Mouse (Mus musculus) B cell, adult 62 days (primary cell): Measurements from ENCODE around the gene Ppp2r5b. TPM values are rescaled to one million over a fixed set of nuclear protein-coding genes. Genes with fewer than 3 reads are reported as not detected.

Source experiments
- total RNA-seq: library from RNA; stranded (reverse); gene quantifications from 4 replicates; pipeline ENCODE4 v1.2.4, GENCODE M21; 2023

Ppp2r5b gene
- total RNA-seq = 24.9 to 26.1 TPM (median 25.8 TPM) in 4 replicates

DNA sequence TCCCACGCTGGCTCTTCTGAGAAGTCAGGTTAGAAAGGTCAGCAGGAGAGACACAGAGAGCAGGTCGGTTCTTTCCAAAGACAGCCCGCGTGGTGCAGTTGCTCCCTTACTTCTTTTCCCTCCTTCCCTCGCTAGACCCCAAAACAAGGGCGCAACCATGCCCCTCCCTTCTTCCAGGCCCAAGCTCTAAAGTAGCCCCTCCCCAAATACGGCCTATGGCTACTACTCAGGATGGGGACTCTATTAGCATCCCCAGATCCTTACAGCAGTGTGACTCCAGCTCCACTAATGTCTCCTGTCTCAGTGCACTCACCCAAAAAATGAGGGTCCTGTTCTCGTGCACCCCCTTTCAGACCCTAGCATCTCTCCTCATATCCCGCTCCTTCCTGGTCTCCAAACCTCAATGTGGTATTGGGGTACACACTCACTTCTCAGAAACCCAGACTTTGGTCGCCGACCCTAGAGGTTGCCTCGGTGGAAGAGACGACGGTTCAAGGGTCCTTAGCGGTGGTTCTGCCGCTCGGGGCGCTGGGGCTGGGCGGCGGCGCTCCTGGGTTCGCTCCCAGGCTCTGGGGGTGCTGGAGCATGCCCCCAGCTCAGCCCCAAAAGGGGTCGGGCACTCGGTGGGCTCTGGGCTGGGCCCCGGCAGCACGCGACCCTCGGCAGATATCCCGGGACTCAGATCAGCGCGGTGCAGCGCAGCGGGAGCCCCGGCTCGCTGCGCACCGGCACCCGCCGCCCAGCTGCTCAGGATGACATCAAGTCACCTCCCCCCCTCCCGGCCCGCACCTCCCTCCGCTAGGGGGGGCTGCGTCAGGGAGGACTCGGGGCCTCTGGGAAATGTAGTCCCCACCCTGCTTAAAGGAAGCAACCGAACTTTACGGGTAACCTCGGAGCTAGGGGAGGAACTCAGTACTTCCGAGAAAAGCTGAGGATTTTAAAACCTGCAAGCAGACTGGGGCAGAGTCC is at the start of gene Ppp2r5b:
TSS of gene Ppp2r5b (minus strand) at position 789 of the 969 bp plus-strand sequence.

DNA sequence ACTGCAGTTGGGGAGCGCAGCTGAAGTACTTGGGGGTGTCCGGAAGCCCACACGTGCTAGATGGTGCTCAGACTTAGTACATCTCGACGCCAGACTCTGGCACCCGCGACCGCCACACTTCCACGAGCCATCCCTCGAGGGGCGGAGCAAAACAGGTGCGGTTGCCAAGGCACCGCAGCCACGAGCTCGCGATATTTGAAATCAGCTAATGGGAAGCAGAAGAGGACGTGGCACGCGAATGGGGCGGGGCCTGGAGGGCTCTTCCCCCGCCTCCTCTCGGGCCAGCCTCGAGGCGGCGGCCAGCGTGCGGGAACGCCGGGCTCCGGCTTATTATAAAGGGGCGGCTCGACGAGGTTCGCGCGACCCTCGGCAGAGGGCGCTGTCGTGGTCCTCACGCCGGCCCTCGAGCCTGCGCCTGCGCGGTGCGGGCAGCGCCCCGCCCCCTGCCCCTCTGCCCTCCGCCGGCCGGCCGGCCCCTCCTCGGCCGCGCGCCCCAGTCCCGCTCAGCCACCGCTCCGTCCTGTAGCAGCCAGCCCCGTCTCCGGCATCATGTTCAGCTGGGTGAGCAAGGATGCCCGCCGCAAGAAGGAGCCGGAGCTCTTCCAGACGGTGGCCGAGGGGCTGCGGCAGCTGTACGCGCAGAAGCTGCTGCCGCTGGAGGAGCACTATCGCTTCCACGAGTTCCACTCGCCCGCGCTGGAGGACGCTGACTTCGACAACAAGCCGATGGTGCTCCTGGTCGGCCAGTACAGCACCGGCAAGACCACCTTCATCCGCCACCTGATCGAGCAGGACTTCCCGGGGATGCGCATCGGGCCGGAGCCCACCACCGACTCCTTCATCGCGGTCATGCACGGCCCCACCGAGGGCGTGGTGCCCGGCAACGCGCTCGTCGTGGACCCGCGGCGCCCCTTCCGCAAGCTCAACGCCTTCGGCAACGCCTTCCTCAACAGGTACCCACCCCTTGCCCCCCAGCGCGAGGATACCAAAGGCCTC is 41.1 kb upstream of the Ppp2r5b start, which contains the start of gene Ehd1:
TSS of gene Ehd1 (plus strand) at position 300 of the 996 bp plus-strand sequence.

DNA sequence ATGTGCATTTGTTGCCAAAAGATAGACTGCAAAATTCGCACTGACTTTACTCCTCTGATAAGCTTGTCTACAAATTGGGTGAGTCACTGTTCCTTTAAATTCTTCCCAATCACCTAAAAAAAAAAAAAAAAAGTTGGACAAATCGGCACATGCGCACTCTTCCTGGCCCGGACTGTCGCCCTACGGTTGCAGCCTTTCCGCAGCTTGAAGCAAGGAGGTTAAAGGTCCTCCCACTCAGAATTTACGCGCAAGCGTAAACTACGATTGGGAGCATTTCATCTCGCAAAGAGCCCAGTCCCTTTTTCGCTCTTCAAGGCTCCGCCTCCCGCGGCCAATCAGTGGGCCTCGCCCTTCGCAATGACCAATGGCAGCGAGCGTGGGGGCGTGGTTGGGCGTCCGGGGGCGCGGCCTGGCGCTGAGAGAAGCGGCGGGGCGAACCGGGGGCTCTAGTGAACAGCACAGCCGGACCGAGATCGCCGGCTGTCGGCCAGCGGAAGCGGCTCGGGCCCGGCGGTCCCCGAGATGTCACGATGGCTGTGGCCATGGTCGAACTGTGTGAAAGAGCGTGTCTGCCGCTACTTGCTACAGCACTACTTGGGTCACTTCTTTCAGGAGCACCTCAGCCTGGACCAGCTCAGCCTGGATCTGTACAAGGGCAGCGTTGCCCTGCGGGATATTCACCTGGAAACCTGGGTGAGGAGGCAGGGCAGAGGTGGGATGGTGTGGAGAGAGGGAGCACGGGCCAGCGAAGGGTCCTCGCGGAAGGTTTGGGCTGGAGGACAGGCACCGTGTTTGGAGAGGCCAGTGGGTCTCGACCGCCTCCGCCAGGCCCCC is 5.8 kb upstream of the Ppp2r5b start, which contains the start of gene Atg2a:
TSS of gene Atg2a (plus strand) at position 395 of the 834 bp plus-strand sequence.

DNA sequence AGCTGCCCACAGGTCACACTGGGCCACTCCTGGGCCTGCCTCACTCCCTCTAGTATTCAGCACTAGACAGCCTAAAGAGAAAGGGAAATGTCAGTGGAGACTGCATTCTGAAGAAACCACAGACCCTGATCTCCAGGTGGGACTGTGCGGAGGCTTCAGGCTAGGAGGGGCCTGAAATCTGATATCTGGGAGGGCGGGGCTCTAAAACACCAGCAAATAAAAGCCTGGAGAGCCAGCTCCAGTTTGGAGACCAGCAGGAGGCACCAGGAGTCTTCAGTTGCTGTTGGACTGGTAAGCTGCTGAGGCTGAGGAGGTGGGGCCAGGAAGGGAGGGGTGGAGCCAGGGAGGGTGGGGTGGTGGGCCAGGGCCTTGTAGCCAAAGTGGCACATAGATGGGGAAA is 9.5 kb downstream of the Ppp2r5b start, which contains the start of gene Gpha2:
TSS of gene Gpha2 (plus strand) at position 246 of the 400 bp plus-strand sequence.

DNA sequence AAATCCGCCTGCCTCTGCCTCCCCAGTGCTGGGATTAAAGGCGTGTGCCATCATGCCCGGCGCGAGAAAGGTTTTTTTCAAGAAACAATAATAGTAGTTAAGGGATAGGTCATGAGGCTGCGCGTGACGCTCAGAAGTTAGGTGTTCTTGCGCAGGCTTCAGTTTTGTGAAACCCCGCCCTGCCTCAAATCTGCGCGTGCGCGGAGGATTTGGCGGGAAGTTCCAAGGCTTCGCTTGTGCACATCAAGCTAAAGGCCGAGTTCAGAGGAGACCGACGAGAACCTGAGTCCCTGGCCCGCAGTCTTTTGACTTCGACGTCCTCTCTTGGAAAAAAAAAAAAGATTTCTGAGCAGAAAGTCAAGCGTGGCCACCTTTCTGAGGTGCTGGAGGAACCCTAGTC is 51.5 kb downstream of the Ppp2r5b start, which contains the start of gene Majin:
TSS of gene Majin (plus strand) at position 258 of the 400 bp plus-strand sequence.

Other genes with a start within 250 kb of the Ppp2r5b start
- not detected in 4 replicates for gene Slc22a20, start 249.7 kb downstream of the Ppp2r5b start, total RNA-seq
- 72.1 to 103 TPM (median 80.6 TPM) in 4 replicates for gene Capn1, start 220.0 kb downstream of the Ppp2r5b start, total RNA-seq
- 154 to 181 TPM (median 166 TPM) in 4 replicates for gene Syvn1, start 189.3 kb downstream of the Ppp2r5b start, total RNA-seq
- 15.2 to 17.2 TPM (median 15.8 TPM) in 4 replicates for gene Mrpl49, start 178.1 kb downstream of the Ppp2r5b start, total RNA-seq
- 3,352 to 3,577 TPM (median 3,439 TPM) in 4 replicates for gene Fau, start 178.0 kb downstream of the Ppp2r5b start, total RNA-seq
- 10.8 to 13.2 TPM (median 12.5 TPM) in 4 replicates for gene Znhit2, start 174.7 kb downstream of the Ppp2r5b start, total RNA-seq
- gene Tm7sf2, start 167.5 kb downstream of the Ppp2r5b start, total RNA-seq = 9.1 to 13.6 TPM (median 10.5 TPM) in 4 replicates
- gene Vps51, start 158.6 kb downstream of the Ppp2r5b start, total RNA-seq = 94.8 to 109 TPM (median 102 TPM) in 4 replicates
- not detected in 4 replicates for gene Tmem262, start 155.8 kb downstream of the Ppp2r5b start, total RNA-seq
- gene Gm28374, start 153.6 kb downstream of the Ppp2r5b start, total RNA-seq = not detected in 4 replicates
- 50.9 to 56.9 TPM (median 54.3 TPM) in 4 replicates for gene Zfpl1, start 150.9 kb downstream of the Ppp2r5b start, total RNA-seq
- 1.4 to 2.8 TPM (median 1.8 TPM) in 4 replicates for gene Cdca5, start 150.9 kb downstream of the Ppp2r5b start, total RNA-seq
- gene AC131692.1, start 141.5 kb downstream of the Ppp2r5b start, total RNA-seq = 0.81 TPM in 1 of 4 replicates, not detected in the others
- not detected in 4 replicates for gene Naaladl1, start 130.1 kb downstream of the Ppp2r5b start, total RNA-seq
- gene Sac3d1, start 117.2 kb downstream of the Ppp2r5b start, total RNA-seq = 6.4 to 8.9 TPM (median 8.8 TPM) in 4 replicates
- 31.0 to 37.8 TPM (median 33.7 TPM) in 4 replicates for gene Snx15, start 107.6 kb downstream of the Ppp2r5b start, total RNA-seq
- gene Batf2, start 94.9 kb downstream of the Ppp2r5b start, total RNA-seq = not detected in 4 replicates
- gene Arl2, start 94.3 kb downstream of the Ppp2r5b start, total RNA-seq = 27.2 to 31.2 TPM (median 29.9 TPM) in 4 replicates
- gene Majin, start 51.5 kb downstream of the Ppp2r5b start, total RNA-seq = not detected in 4 replicates
- not detected in 4 replicates for gene Gpha2, start 9.5 kb downstream of the Ppp2r5b start, total RNA-seq
- gene Atg2a, start 5.8 kb upstream of the Ppp2r5b start, total RNA-seq = 179 to 210 TPM (median 199 TPM) in 4 replicates
- gene Ehd1, start 40.9 kb upstream of the Ppp2r5b start, total RNA-seq = 271 to 293 TPM (median 280 TPM) in 4 replicates
- 13.0 to 21.1 TPM (median 19.9 TPM) in 4 replicates for gene Cdc42bpg, start 70.6 kb upstream of the Ppp2r5b start, total RNA-seq
- 31.5 to 38.7 TPM (median 34.4 TPM) in 4 replicates for gene Men1, start 99.1 kb upstream of the Ppp2r5b start, total RNA-seq
- gene Map4k2, start 105.3 kb upstream of the Ppp2r5b start, total RNA-seq = 580 to 628 TPM (median 615 TPM) in 4 replicates
- gene Sf1, start 127.8 kb upstream of the Ppp2r5b start, total RNA-seq = 968 to 1,062 TPM (median 1,047 TPM) in 4 replicates
- gene Pygm, start 148.5 kb upstream of the Ppp2r5b start, total RNA-seq = 22.4 to 36.0 TPM (median 29.7 TPM) in 4 replicates
- gene Rasgrp2, start 163.5 kb upstream of the Ppp2r5b start, total RNA-seq = 646 to 705 TPM (median 676 TPM) in 4 replicates
- gene Nrxn2, start 182.9 kb upstream of the Ppp2r5b start, total RNA-seq = 0.63 to 1.9 TPM (median 1.1 TPM) in 4 replicates